Mouse (Mus musculus) hindbrain, embryonic 10.5 days (tissue): ENCODE data around the gene Zfp541. TPM values are rescaled to one million over a fixed set of nuclear protein-coding genes. Genes with fewer than 3 reads are reported as not detected.

ENCODE experiments used
- DNase-seq: peaks from one replicate; pipeline ENCODE4 v3.0.0-alpha.2; 2017; ENCODE audit warnings: low spot score
- H3K27ac ChIP-seq: fragments of 300-500 bp; sonication (generic); 2 replicates; pipeline ENCODE4 v1.5.1; 2016; ENCODE audit warnings: mild to moderate bottlenecking, moderate library complexity
- H3K27me3 ChIP-seq: fragments of 300-500 bp; sonication (generic); 2 replicates; pipeline ENCODE4 v1.6.1; 2016; ENCODE audit warnings: mild to moderate bottlenecking; ENCODE audit not compliant: poor library complexity, insufficient read depth, severe bottlenecking
- H3K36me3 ChIP-seq: fragments of 300-500 bp; sonication (generic); 2 replicates; pipeline ENCODE4 v1.6.1; 2016; ENCODE audit warnings: mild to moderate bottlenecking, moderate library complexity
- H3K4me1 ChIP-seq: fragments of 300-500 bp; sonication (generic); replicated peaks from 2 replicates; pipeline ENCODE4 v1.6.1; 2016; ENCODE audit warnings: mild to moderate bottlenecking
- H3K4me3 ChIP-seq: fragments of 300-500 bp; sonication (generic); 2 replicates; pipeline ENCODE4 v1.5.1; 2016; ENCODE audit warnings: mild to moderate bottlenecking, moderate library complexity
- H3K9me3 ChIP-seq: fragments of 300-500 bp; sonication (generic); 2 replicates; pipeline ENCODE4 v1.6.1; 2016; ENCODE audit warnings: mild to moderate bottlenecking, moderate library complexity
- WGBS: fragments of 180-500 bp; shearing (Covaris S2); methylation state at CpG from one replicate; pipeline ENCODE4 v1.1.7; 2016; 5-methylcytosine and 5-hydroxymethylcytosine counted together
- polyA plus RNA-seq: library from polyadenylated mRNA; unstranded; fragments of >200 nt; fragmentation: Nextera tagmentation; extraction: Ambion mirVana; gene quantifications from 2 replicates; pipeline ENCODE4 v1.2.1, GENCODE M21; 2016

Gene Zfp541
- polyA plus RNA-seq, 1 experiment from 2014 or later, result 0.04 TPM

DNA sequence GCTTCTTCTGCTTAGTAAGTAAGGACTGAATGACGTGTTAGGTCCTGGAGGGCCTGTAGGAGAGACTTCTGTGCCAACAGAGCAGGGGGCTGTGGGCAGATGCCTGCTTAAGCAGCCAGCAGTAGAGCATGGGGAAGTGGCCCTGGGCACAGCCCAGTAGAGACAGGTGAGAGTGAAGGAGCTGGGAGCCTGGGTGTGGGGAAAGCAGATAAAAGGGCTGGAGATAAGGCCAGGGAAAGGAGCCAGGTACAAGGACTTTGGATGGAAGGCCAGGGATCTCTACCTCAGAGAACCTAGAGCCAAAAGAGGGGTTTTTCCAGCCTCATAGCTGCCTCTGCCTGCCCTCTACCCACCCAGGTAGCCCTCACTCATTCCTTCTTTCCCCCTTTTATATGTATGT lies 28.6 kb upstream of the Zfp541 start:
- no peaks in the 10 kb centered on the region for H3K27me3 ChIP-seq
- H3K36me3 ChIP-seq, result peaks cover 48% of the 10 kb centered on the region
- H3K4me3 ChIP-seq, result no peak overlapping the region
- H3K4me1 ChIP-seq, result peaks cover 9% of the 10 kb centered on the region; the same call in 1 of the 2 replicates
- 98% methylated on average over 1 of the region's 1 CpGs for WGBS
- no peak for DNase-seq
- H3K9me3 ChIP-seq, result peaks cover 9% of the 10 kb centered on the region; the same call in 1 of the 2 replicates
- H3K27ac ChIP-seq, result no peak overlapping the region

DNA sequence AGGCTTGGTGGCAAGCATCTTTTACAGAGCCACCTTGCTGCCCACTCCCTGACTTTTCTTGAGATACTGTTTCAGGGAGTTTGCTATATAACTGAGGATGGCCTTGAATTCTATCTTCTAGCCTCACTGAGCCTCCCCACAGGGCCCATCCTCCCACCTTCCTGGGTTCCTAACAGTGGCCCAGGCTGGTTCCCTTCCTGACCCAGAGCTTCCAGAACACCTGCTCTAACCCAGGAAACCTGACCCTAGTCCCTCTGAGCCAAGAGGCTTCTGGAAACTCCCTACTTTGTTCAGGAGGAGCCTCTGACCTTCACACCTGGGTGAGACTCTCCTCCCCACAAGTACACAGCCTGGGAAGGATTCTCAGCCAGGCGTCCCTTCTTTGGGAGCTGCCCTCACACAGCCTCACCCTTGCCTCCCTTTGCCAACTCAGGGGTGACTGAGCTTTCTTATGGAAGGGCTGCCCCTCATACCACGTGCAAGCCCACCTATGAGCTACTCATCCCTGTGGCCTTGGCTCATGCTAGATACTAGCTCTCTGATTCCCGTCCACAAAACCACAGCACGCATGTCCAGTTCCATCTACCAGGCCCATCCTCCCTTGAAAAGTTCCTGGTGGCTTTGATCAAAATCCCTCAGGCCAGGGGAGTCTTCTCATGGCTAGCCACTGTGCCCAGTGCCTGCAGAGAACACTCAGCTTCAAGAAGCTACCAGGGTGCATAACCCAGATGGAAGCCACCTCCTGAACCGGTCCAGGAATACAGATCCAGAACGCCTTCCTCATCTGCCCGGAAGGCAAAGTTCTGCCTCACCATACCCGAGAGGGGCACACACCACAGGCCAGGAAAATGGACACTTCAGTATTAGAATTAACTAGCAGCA lies 27.8 kb upstream of the Zfp541 start:
- Histone ChIP-seq H3K36me3 (peaks cover 46% of the 10 kb centered on the region), H3K27ac (no peak overlapping the region), H3K9me3 (peaks cover 9% of the 10 kb centered on the region; the same call in 1 of the 2 replicates), H3K4me1 (peaks cover 5% of the 10 kb centered on the region; the same call in 1 of the 2 replicates), H3K4me3 (no peak overlapping the region), H3K27me3 (no peaks in the 10 kb centered on the region)
- 97% methylated on average over 8 of the region's 8 CpGs for WGBS
- no peak for DNase-seq

GRCm38 (mm10) chr7:16036972-16037371 lies 24.6 kb upstream of the Zfp541 start:
- Histone ChIP-seq H3K27ac (no peak overlapping the region), H3K9me3 (0 out of 2 replicates have a peak, but pooled peaks cover 3% of the 10 kb centered on the region), H3K4me3 (no peak overlapping the region), H3K36me3 (peaks cover 27% of the 10 kb centered on the region), H3K27me3 (no peaks in the 10 kb centered on the region), H3K4me1 (no peaks in the 10 kb centered on the region; the same call in 1 of the 2 replicates)
- DNase-seq, result no peak
- 95% methylated on average over 6 of the region's 6 CpGs for WGBS

DNA sequence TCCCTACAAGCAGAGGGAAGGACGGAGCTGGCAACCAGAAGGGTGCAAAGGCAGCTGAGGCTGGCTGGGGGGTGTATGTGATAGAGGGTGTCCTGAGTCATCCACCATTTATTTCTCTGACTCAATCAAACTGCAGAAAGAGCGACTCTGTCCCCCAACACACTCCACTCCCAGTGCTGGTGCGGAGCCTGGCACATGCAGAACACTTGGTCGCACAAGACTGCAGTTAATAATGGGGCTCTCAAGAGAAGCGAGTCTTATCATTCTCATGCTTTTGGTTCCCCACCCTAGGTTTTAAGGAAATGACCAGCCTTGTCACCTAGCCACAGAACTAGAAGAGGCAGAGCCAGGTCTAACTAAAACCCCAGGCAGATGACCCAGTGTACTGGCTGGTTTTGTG lies 22.3 kb upstream of the Zfp541 start:
- Histone ChIP-seq H3K36me3 (peaks cover 29% of the 10 kb centered on the region), H3K27ac (no peak overlapping the region), H3K9me3 (no peaks in the 10 kb centered on the region), H3K4me1 (peaks cover 15% of the 10 kb centered on the region), H3K4me3 (no peak overlapping the region), H3K27me3 (no peaks in the 10 kb centered on the region)
- DNase-seq, result no peak
- WGBS, result 97% methylated on average over 5 of the region's 5 CpGs

- Histone ChIP-seq H3K27ac (no peak overlapping the region), H3K36me3 (peaks cover 29% of the 10 kb centered on the region), H3K27me3 (no peaks in the 10 kb centered on the region), H3K4me3 (no peak overlapping the region), H3K4me1 (peaks cover 34% of the 10 kb centered on the region), H3K9me3 (no peaks in the 10 kb centered on the region)
- DNase-seq, result no peak
- 88% methylated on average over 2 of the region's 2 CpGs for WGBS
These were observed 20.4 kb upstream of the Zfp541 start for GRCm38 (mm10) chr7:16041208-16041607.

DNA sequence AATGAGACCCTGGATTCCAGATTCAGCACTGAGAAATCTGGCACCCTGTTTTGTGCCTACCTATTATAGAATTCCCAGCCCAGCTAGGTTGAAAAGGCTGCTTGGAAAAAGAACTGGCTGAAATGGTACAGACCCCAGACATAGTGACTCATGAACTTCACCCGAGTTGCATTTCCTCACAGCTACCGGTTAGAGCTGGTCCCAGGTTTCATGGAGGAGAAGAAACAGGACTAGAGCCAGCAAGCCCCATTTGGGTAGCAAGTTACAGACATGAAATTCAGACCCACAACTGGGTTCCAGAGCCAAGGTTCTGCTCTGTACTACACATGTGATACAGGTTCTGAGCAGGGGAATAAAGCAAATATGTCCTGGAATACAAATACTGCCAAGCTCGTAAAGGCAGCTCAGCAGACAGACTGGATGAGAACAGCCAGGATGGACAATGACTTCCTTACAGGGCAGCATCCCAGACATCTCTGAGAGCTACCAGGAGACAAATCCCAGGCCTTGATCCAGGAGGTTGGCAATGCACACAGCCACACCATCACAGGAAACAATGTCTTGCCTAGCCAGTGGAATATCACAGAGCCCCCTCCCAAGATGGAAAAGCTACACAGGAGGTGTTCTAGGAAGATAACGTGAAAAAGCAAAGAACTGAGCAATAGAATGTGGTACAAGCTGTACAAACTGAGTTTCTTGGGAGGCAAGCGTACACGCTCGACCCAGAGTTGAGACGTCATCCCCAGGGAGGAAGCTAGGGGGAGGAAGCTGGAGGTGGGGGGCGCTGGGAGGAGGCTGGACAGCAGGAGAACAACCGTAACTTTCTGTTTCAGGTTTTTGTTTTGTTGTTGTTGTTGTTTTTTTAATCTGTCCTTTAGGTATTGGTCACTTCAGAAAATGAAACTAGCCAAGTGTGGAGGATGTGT lies 18.5 kb upstream of the Zfp541 start:
- Histone ChIP-seq H3K4me1 (peaks cover 41% of the 10 kb centered on the region), H3K27me3 (no peaks in the 10 kb centered on the region), H3K4me3 (0 out of 2 replicates have a peak overlapping the region, but pooled peaks have one; percentile 11), H3K36me3 (peaks cover 23% of the 10 kb centered on the region), H3K27ac (peak overlapping the region; percentile 18), H3K9me3 (no peaks in the 10 kb centered on the region)
- DNase-seq, result no peak
- WGBS, result 74% methylated on average over 10 of the region's 10 CpGs

GRCm38 (mm10) chr7:16043861-16044435 lies 17.7 kb upstream of the Zfp541 start:
- WGBS, result 24% methylated on average over 3 of the region's 3 CpGs
- Histone ChIP-seq H3K4me1 (peaks cover 43% of the 10 kb centered on the region), H3K27ac (peak overlapping the region; percentile 100), H3K4me3 (peak overlapping the region; percentile 99), H3K36me3 (peaks cover 21% of the 10 kb centered on the region), H3K9me3 (no peaks in the 10 kb centered on the region), H3K27me3 (no peaks in the 10 kb centered on the region)
- DNase-seq, result peak; percentile 28

DNA sequence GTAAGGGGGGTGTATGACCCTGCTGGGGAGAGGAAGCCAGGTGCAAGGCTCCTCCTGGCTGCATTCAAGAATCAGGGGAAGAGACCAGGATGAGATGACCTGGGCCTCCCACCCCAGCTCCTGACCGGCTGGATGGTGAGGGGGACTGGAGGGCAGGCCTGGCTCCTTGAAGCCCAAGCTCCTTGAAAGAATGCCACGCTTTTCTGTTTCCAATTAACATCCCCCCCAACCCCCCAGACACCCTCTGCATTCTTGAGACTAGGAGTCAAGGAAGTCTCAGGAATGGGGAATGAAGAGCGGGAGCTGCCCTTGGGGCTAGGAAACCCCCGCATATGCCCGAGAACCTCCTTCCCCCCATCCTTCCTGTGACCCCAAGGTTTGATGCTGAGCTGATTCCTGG lies 17.1 kb upstream of the Zfp541 start:
- peak; percentile 50 for DNase-seq
- H3K4me3 ChIP-seq, result peak overlapping the region; percentile 99; the same call in 1 of the 2 replicates
- peaks cover 49% of the 10 kb centered on the region for H3K4me1 ChIP-seq
- H3K27me3 ChIP-seq, result no peaks in the 10 kb centered on the region
- H3K27ac ChIP-seq, result peak overlapping the region; percentile 100
- H3K36me3 ChIP-seq, result peaks cover 17% of the 10 kb centered on the region
- no peaks in the 10 kb centered on the region for H3K9me3 ChIP-seq
- 24% methylated on average over 5 of the region's 5 CpGs for WGBS

DNA sequence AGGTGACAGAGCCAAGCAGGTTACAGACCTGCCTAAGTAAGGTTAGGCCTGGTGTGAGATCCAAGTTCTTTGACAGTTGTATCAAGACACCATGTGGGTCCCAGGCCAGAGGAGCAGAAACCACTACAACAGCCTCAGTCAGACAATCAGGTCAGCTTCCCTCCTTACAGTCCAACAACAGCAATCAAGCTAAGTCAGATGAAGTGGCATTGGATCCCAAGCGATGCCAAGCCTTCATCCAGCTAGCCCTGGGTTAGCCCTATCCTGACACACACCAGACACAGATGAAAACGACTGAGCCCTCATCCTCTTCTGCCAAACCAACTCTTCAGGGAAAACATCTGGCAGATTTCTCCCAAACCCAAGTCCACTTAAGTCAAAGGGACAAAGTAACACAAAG lies 16.1 kb upstream of the Zfp541 start:
- no peak for DNase-seq
- H3K27ac ChIP-seq, result peak overlapping the region; percentile 100; the same call in 1 of the 2 replicates
- H3K9me3 ChIP-seq, result no peaks in the 10 kb centered on the region
- H3K4me3 ChIP-seq, result peak overlapping the region; percentile 99
- peaks cover 59% of the 10 kb centered on the region for H3K4me1 ChIP-seq
- H3K36me3 ChIP-seq, result peaks cover 17% of the 10 kb centered on the region
- WGBS, result 64% methylated on average over 2 of the region's 2 CpGs
- H3K27me3 ChIP-seq, result no peaks in the 10 kb centered on the region

GRCm38 (mm10) chr7:16046101-16046480 lies 15.5 kb upstream of the Zfp541 start:
- Histone ChIP-seq H3K4me3 (peak overlapping the region; percentile 99), H3K4me1 (peaks cover 60% of the 10 kb centered on the region), H3K27ac (peak overlapping the region; percentile 100), H3K36me3 (peaks cover 17% of the 10 kb centered on the region), H3K27me3 (no peaks in the 10 kb centered on the region), H3K9me3 (no peaks in the 10 kb centered on the region)
- WGBS, result 4% methylated on average over 7 of the region's 7 CpGs
- peak; percentile 47 for DNase-seq

GRCm38 (mm10) chr7:16046481-16047337 lies 14.9 kb upstream of the Zfp541 start:
- H3K4me1 ChIP-seq, result peaks cover 63% of the 10 kb centered on the region
- no peaks in the 10 kb centered on the region for H3K9me3 ChIP-seq
- H3K27me3 ChIP-seq, result no peaks in the 10 kb centered on the region
- DNase-seq, result peak; percentile 77
- peaks cover 17% of the 10 kb centered on the region for H3K36me3 ChIP-seq
- peak overlapping the region; percentile 100 for H3K27ac ChIP-seq
- peak overlapping the region; percentile 99 for H3K4me3 ChIP-seq
- WGBS, result under 1% methylated on average over 46 of the region's 46 CpGs
